Mouse (Mus musculus): ENCODE measurements at regions not wholly inside any gene's neighbourhood (a gene's known extent, or its start where the extent isn't known, plus 50 kb on each side); places are given as distances from the start of the nearest gene placed in this dataset.
A peak's percentile ranks its signal among the peaks of the same experiment; 100 is the strongest.
"Not testable (repeated sequence)": the region's sequence is repeated elsewhere in the genome, so short reads cannot be mapped to it uniquely, and the experiment has no call there.

- peak; percentile 15 for DNase-seq (ENCODE audit: low read depth, low spot score)
These were observed 485.1 kb upstream of the Hsf2 start for GRCm38 (mm10) chr10:57000892-57001722.

GRCm38 (mm10) chr10:57001723-57002110, 484.5 kb upstream of the Hsf2 start:
- no peak for DNase-seq (ENCODE audit: low read depth, low spot score)

GRCm38 (mm10) chr10:57037641-57038040, 448.5 kb upstream of the Hsf2 start:
- no peak for DNase-seq (ENCODE audit: low read depth, low spot score)

GRCm38 (mm10) chr10:57040201-57040600, 446.0 kb upstream of the Hsf2 start:
- no peak for DNase-seq (ENCODE audit: low read depth, low spot score)

GRCm38 (mm10) chr10:57046021-57046420, 440.2 kb upstream of the Hsf2 start:
- DNase-seq (ENCODE audit: low read depth, low spot score), result no peak

- no peak for DNase-seq (ENCODE audit: low read depth, low spot score)
These were observed 439.3 kb upstream of the Hsf2 start for GRCm38 (mm10) chr10:57046891-57047290.

- DNase-seq (ENCODE audit: low read depth, low spot score), result no peak
These were observed 438.5 kb upstream of the Hsf2 start for GRCm38 (mm10) chr10:57047719-57048118.

GRCm38 (mm10) chr10:57053375-57053774, 432.8 kb upstream of the Hsf2 start:
- not testable (repeated sequence) for DNase-seq (ENCODE audit: low read depth, low spot score)

- DNase-seq (ENCODE audit: low read depth, low spot score), result no peak
These were observed 396.1 kb upstream of the Hsf2 start for GRCm38 (mm10) chr10:57090131-57090530.

- DNase-seq (ENCODE audit: low read depth, low spot score), result no peak
These were observed 390.3 kb upstream of the Hsf2 start for GRCm38 (mm10) chr10:57095920-57096319.

- no peak for DNase-seq (ENCODE audit: low read depth, low spot score)
These were observed 372.8 kb upstream of the Hsf2 start for GRCm38 (mm10) chr10:57113359-57113758.

- no peak for DNase-seq (ENCODE audit: low read depth, low spot score)
These were observed 371.4 kb upstream of the Hsf2 start for GRCm38 (mm10) chr10:57114696-57115271.

GRCm38 (mm10) chr10:57121514-57121913, 364.7 kb upstream of the Hsf2 start:
- no peak for DNase-seq (ENCODE audit: low read depth, low spot score)

GRCm38 (mm10) chr10:57127185-57127584, 359.0 kb upstream of the Hsf2 start:
- no peak for DNase-seq (ENCODE audit: low read depth, low spot score)

- no peak for DNase-seq (ENCODE audit: low read depth, low spot score)
These were observed 329.8 kb upstream of the Hsf2 start for GRCm38 (mm10) chr10:57156426-57156825.

GRCm38 (mm10) chr10:57156912-57157311, 329.3 kb upstream of the Hsf2 start:
- DNase-seq (ENCODE audit: low read depth, low spot score), result no peak

- DNase-seq (ENCODE audit: low read depth, low spot score), result no peak
These were observed 325.6 kb upstream of the Hsf2 start for GRCm38 (mm10) chr10:57160546-57160945.

GRCm38 (mm10) chr10:57163359-57163758, 322.8 kb upstream of the Hsf2 start:
- no peak for DNase-seq (ENCODE audit: low read depth, low spot score)

GRCm38 (mm10) chr10:57183560-57183959, 302.6 kb upstream of the Hsf2 start:
- no peak for DNase-seq (ENCODE audit: low read depth, low spot score)

- DNase-seq (ENCODE audit: low read depth, low spot score), result no peak
These were observed 275.5 kb upstream of the Hsf2 start for GRCm38 (mm10) chr10:57210701-57211100.

GRCm38 (mm10) chr10:57231117-57231516, 255.1 kb upstream of the Hsf2 start:
- DNase-seq (ENCODE audit: low read depth, low spot score), result no peak

GRCm38 (mm10) chr10:57281220-57281619, 205.0 kb upstream of the Hsf2 start:
- DNase-seq (ENCODE audit: low read depth, low spot score), result no peak

- no peak for DNase-seq (ENCODE audit: low read depth, low spot score)
These were observed 203.3 kb upstream of the Hsf2 start for GRCm38 (mm10) chr10:57282896-57283295.

All from retina, adult 2 months (tissue).